Mouse (Mus musculus) lung, embryonic 14.5 days (tissue): ENCODE data around the gene Hfe2. TPM values are rescaled to one million over a fixed set of nuclear protein-coding genes. Genes with fewer than 3 reads are reported as not detected.

ENCODE experiments used
- ATAC-seq: fragments of 200-750 bp; cut with Nextera tagmentation; 2 replicates; pipeline ENCODE4 v1.8.0; 2017; ENCODE audit warnings: mild to moderate bottlenecking, moderate TSS enrichment, moderate library complexity; ENCODE audit not compliant: insufficient read depth
- DNase-seq: peaks from one replicate; pipeline ENCODE4 v3.0.0-alpha.2; 2015
- H3K27ac ChIP-seq: fragments of 300-500 bp; sonication (generic); 2 replicates; pipeline ENCODE4 v1.5.1; 2014; ENCODE audit warnings: low read depth, mild to moderate bottlenecking, moderate library complexity
- H3K27me3 ChIP-seq: fragments of 300-500 bp; sonication (generic); 2 replicates; pipeline ENCODE4 v1.6.1; 2014; ENCODE audit warnings: low read length, control low read depth; ENCODE audit not compliant: insufficient read depth
- H3K36me3 ChIP-seq: fragments of 300-500 bp; sonication (generic); 2 replicates; pipeline ENCODE4 v1.6.1; 2014; ENCODE audit warnings: control low read depth; ENCODE audit not compliant: insufficient read depth
- H3K4me1 ChIP-seq: fragments of 300-500 bp; sonication (generic); 2 replicates; pipeline ENCODE4 v1.6.1; 2014; ENCODE audit warnings: antibody characterized with exemption, control low read depth; ENCODE audit not compliant: insufficient read depth
- H3K4me2 ChIP-seq: fragments of 300-500 bp; sonication (generic); 2 replicates; pipeline ENCODE4 v1.6.1; 2014; ENCODE audit warnings: mild to moderate bottlenecking
- H3K4me3 ChIP-seq: fragments of 300-500 bp; sonication (generic); 2 replicates; pipeline ENCODE4 v1.5.1; 2014; ENCODE audit warnings: low read depth, low read length
- H3K9ac ChIP-seq: fragments of 300-500 bp; sonication (generic); 2 replicates; pipeline ENCODE4 v1.6.1; 2014
- H3K9me3 ChIP-seq: fragments of 300-500 bp; sonication (generic); 2 replicates; pipeline ENCODE4 v1.6.1; 2016; ENCODE audit warnings: low read depth, low read length, control low read depth
- CTCF ChIP-seq: IDR thresholded peaks from 2 replicates; pipeline ENCODE4 v1.5.1; 2016; ENCODE audit warnings: antibody characterized with exemption, low read depth
- WGBS: fragments of 180-500 bp; shearing (Covaris S2); extraction: QIAGEN DNeasy Blood & Tissue Kit; methylation state at CpG from one replicate; pipeline ENCODE4 v1.1.7; 2014; 5-methylcytosine and 5-hydroxymethylcytosine counted together
- polyA plus RNA-seq: library from polyadenylated mRNA; unstranded; fragments of >200 nt; fragmentation: Nextera tagmentation; extraction: Ambion mirVana; gene quantifications from 2 replicates; pipeline ENCODE4 v1.2.1, GENCODE M21; 2014

The Hfe2 gene
- polyA plus RNA-seq, 1 experiment from 2014 or later: 0.20 TPM

DNA sequence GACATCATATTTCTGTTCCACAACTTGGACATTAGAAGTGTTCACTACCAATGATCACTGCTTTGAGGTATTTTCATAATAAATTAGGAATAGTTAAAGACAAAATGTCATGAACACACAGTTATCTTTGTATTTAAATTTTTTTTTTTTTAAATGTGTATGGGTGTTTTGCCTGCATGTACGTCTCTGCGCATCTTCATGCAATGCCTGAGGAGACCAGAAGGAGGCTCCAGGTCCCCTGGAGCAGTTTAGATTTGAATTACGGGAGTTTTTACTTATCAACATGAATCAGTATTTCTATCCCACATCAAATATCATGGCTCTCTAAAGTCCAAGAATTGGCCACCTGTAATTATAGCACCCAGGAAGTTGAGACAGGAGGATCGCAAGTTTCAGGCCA is 2.8 kb upstream of the Hfe2 start:
- DNase-seq: peak; percentile 54
- WGBS: 54% methylated on average over 4 of the region's 4 CpGs

DNA sequence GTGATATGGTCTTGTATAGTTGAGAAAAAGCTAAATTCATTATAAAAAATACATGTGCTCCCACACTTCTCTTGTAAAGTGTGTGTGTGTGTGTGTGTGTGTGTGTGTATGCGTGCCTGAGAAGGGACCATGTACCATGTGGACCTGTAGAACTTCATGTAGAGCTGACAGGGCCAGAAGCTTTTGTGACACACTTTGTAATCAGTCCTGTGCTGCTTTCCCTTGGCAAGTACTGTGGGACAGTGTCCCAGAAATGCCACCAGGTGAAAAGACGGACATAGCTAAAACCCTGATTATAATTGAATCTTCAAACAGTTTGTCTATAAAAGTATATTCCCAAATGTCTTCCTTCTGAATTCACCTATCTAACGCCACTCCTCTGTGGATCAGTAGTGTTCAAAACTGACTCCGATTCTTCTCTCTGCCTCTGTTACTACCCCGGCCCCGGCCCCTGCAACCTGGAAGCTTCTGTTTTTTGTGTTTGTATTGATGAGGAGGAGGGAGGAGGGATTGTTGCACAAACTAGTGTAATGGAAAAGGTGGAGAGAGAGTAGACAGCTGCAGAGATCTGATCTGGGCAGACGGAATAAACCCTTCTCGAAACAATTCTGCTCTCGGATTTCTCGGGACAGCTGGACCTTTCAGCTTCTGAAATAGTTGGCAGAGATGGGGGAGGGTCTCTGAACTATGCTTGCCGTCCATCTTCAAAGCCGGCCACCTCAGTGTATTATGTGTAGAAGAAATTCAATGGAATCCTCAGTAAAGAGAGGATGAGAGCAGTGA is 753 bp upstream of the Hfe2 start:
- WGBS: 58% methylated on average over 12 of the region's 12 CpGs
- no peaks in the 10 kb centered on the region for H3K4me1 ChIP-seq
- ATAC-seq (no peak), DNase-seq (no peak)
- H3K27me3 ChIP-seq: peaks cover 33% of the 10 kb centered on the region
- TF ChIP-seq CTCF: no peak
- no peak overlapping the region for H3K27ac ChIP-seq
- no peak overlapping the region for H3K4me2 ChIP-seq
- no peaks in the 10 kb centered on the region for H3K9me3 ChIP-seq
- no peaks in the 10 kb centered on the region for H3K36me3 ChIP-seq
- H3K4me3 ChIP-seq: no peak overlapping the region
- H3K9ac ChIP-seq: no peak overlapping the region

More for the DNA sequence above, 2.8 kb upstream of the Hfe2 start:
- no peak overlapping the region for H3K4me2 ChIP-seq
- no peak for ATAC-seq
- H3K9me3 ChIP-seq: no peaks in the 10 kb centered on the region
- H3K27ac ChIP-seq: no peak overlapping the region
- TF ChIP-seq CTCF: peak; percentile 49
- no peaks in the 10 kb centered on the region for H3K36me3 ChIP-seq
- no peaks in the 10 kb centered on the region for H3K4me1 ChIP-seq
- no peak overlapping the region for H3K9ac ChIP-seq
- H3K4me3 ChIP-seq: no peak overlapping the region
- peaks cover 16% of the 10 kb centered on the region for H3K27me3 ChIP-seq

DNA sequence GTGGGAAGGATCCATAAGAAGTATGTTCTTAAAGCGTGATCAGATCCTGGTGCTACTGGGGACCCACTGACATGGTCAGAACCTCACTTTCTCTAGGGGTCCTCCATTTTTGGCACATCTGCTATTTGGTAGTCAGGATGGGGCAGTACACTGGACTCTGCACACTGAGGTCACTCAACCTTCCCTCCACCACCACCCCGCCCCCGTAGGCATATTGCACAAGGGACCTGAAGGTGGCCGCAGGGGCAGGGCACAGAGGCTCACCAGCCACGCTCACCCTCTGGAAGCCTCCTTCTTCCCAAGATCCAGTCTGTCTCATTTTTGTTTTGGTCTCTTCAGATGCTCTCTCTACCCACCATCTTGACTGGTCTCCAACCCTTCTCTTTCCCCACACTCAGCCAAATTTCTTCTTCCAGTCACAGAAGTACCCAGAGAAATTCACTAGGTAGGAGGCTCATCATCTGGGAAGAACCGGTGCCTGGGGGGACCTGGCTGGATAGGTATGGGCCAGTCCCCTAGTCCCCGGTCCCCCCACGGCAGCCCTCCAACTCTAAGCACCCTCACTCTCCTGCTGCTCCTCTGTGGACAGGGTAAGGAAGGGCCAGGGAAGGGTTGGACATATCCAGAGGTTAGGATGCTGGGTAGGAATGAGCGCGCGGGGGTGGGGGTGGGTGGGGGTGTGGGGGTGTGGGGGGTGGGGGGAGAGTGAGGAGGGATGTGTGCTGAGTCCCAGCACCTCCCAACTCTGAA is 1.2 kb downstream of the Hfe2 start:
- H3K27me3 ChIP-seq: peaks cover 33% of the 10 kb centered on the region
- WGBS: 62% methylated on average over 11 of the region's 11 CpGs
- H3K27ac ChIP-seq: no peak overlapping the region
- H3K9me3 ChIP-seq: no peaks in the 10 kb centered on the region
- TF ChIP-seq CTCF: no peak
- H3K4me1 ChIP-seq: no peaks in the 10 kb centered on the region
- no peak overlapping the region for H3K9ac ChIP-seq
- no peak for DNase-seq
- H3K36me3 ChIP-seq: no peaks in the 10 kb centered on the region
- no peak overlapping the region for H3K4me3 ChIP-seq
- no peak overlapping the region; the same call in 1 of the 2 replicates for H3K4me2 ChIP-seq
- no peak for ATAC-seq

DNA sequence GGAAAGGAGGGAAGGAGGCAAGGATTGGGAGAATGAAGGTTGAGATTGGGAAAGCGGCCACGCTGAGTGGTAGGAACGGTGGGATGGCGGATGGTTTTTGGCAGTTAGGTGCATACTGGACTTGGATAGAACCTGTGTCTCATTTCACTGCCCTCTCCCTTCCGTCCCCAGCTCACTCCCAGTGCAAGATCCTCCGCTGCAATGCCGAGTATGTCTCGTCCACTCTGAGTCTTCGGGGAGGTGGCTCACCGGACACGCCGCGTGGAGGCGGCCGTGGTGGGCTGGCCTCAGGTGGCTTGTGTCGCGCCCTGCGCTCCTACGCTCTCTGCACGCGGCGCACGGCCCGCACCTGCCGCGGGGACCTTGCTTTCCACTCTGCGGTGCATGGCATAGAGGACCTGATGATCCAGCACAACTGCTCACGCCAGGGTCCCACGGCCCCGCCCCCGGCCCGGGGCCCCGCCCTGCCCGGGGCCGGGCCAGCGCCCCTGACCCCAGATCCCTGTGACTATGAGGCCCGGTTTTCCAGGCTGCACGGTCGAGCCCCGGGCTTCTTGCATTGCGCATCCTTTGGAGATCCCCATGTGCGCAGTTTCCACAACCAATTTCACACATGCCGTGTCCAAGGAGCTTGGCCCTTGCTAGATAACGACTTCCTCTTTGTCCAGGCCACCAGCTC is 2.0 kb downstream of the Hfe2 start:
- Histone ChIP-seq H3K36me3 (no peaks in the 10 kb centered on the region), H3K9me3 (no peaks in the 10 kb centered on the region), H3K4me1 (no peaks in the 10 kb centered on the region), H3K4me3 (peak overlapping the region; percentile 33), H3K27me3 (peaks cover 33% of the 10 kb centered on the region), H3K9ac (0 out of 2 replicates have a peak overlapping the region, but pooled peaks have one; percentile 21), H3K27ac (no peak overlapping the region), H3K4me2 (peak overlapping the region; percentile 65)
- DNase-seq (peak; percentile 12), ATAC-seq (peak; percentile 60; the same call in 1 of the 2 replicates)
- WGBS: 3% methylated on average over 44 of the region's 44 CpGs
- TF ChIP-seq CTCF: no peak

DNA sequence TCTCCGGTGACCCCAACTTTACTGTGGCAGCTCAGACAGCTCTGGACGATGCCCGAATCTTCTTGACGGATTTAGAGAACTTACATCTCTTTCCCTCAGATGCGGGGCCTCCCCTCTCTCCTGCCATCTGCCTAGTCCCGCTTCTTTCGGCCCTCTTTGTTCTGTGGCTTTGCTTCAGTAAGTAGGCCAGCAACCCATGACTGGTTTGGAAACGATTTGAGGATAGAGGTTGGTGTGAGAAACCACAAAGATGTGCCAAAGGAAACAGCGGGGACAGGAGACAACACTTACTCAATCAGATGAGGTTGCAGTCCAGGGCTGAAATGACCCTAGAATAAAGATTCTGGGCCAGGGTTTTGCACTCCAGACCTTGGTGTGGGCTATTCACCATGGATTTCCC is 3.5 kb downstream of the Hfe2 start:
- no peak overlapping the region for H3K4me2 ChIP-seq

DNA sequence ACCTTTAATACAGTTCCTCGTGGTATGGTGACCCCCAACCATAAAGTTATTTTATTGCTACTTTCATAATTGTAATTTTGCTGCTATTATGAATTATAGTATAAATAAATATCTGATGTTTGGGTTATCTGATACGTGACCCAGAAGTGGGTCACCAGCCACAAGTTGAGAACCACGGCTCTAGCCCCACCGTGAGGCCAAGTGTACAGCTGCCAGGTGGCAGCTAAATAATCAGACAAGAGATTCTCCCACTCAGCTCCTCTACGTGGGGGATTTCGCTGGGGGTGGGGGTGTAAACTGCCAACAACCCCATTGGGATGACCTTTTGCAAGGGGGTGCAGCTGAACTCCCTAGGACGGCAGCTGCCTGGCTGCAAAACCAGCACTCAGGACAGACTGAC is 7.1 kb downstream of the Hfe2 start:
- DNase-seq (no peak), ATAC-seq (no peak)
- Histone ChIP-seq H3K27me3 (peaks cover 18% of the 10 kb centered on the region), H3K9me3 (no peaks in the 10 kb centered on the region), H3K4me2 (no peak overlapping the region), H3K9ac (no peak overlapping the region), H3K4me3 (no peak overlapping the region), H3K27ac (no peak overlapping the region), H3K4me1 (no peaks in the 10 kb centered on the region), H3K36me3 (no peaks in the 10 kb centered on the region)
- WGBS: 29% methylated on average over 7 of the region's 7 CpGs
- no peak for TF ChIP-seq CTCF

More for the DNA sequence above, 3.5 kb downstream of the Hfe2 start:
- Histone ChIP-seq H3K4me1 (no peaks in the 10 kb centered on the region), H3K4me3 (no peak overlapping the region), H3K27ac (no peak overlapping the region), H3K9me3 (no peaks in the 10 kb centered on the region), H3K36me3 (no peaks in the 10 kb centered on the region), H3K9ac (no peak overlapping the region), H3K27me3 (peaks cover 33% of the 10 kb centered on the region)
- ATAC-seq (no peak), DNase-seq (no peak)
- no peak for TF ChIP-seq CTCF
- WGBS: 51% methylated on average over 9 of the region's 9 CpGs

DNA sequence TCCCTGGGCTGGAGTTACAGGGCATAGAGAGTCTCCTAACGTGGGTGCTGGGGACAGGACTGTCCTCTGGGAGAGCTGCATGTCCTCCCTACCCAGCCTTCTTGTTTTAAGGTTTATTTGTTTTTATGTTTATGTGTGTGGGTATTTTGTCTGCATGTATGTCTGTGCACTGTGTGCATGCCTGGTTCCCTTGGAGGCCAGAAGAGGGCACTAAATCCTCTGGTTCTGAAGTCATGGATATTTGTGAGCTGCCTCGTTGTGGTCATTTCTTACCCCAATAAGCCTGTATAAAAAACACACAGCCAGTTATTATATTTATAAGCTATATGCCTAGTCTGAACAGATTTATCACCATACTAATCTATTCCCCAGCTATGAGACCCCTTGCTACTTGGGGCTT is 9.3 kb downstream of the Hfe2 start:
- Histone ChIP-seq H3K4me1 (no peaks in the 10 kb centered on the region), H3K4me3 (no peak overlapping the region), H3K27me3 (no peaks in the 10 kb centered on the region), H3K36me3 (no peaks in the 10 kb centered on the region), H3K9me3 (no peaks in the 10 kb centered on the region), H3K9ac (no peak overlapping the region), H3K4me2 (no peak overlapping the region), H3K27ac (no peak overlapping the region)
- WGBS: 38% methylated on average over 2 of the region's 2 CpGs
- DNase-seq: no peak
- ATAC-seq: no peak
- no peak for TF ChIP-seq CTCF
